Mouse (Mus musculus) cortical plate, adult 2 months (tissue): ENCODE measurements around the gene Vps26b.

ENCODE experiments used
- CTCF ChIP-seq: fragments of 200-500 bp; IDR thresholded peaks from 2 replicates; pipeline ENCODE4 v1.5.1; 2011; ENCODE audit warnings: mild to moderate bottlenecking, control low read depth, low read length; ENCODE audit not compliant: insufficient read depth; ENCODE audit errors: extremely low read depth
- POLR2A ChIP-seq: fragments of 200-500 bp; IDR thresholded peaks from 2 replicates; pipeline ENCODE4 v1.6.1; 2011; ENCODE audit warnings: mild to moderate bottlenecking, low read length, control low read depth; ENCODE audit not compliant: insufficient read depth; ENCODE audit errors: extremely low read depth

- TF ChIP-seq POLR2A, result no peak
- no peak for TF ChIP-seq CTCF
Measured at GRCm38 (mm10) chr9:26993900-26994299, 36.0 kb downstream of the Vps26b start.
